Mouse (Mus musculus) spleen, adult 2 months (tissue): ENCODE measurements around the gene Gpr162.

Source experiments
- CTCF ChIP-seq: fragments of 200-500 bp; IDR thresholded peaks from 2 replicates; pipeline ENCODE4 v1.5.1; 2011; ENCODE audit warnings: mild to moderate bottlenecking, inconsistent platforms; ENCODE audit not compliant: insufficient read depth, insufficient read length, insufficient replicate concordance; ENCODE audit errors: extremely low read depth
- POLR2A ChIP-seq: fragments of 200-500 bp; IDR thresholded peaks from 2 replicates; pipeline ENCODE4 v1.6.1; 2011; ENCODE audit warnings: low read depth, low read length, inconsistent platforms

DNA sequence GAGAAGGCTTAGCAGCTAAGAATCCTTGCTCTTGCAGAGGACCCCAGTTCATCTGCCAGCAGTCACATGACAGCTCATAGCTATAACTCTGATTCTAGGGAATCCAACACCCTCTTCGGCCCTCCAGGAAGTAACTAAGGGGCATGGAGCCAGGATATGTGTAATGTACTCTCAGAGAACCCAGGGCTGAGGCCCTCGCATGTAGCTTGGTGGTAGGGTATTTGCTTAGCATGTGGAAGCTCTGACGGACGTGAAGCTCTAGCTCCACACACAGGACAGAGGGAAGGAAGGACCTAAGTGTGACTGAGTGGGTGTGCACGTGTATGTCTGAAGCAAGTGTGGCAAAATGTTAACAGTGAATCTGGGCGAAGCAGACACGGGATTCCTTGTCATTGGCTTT is 27.4 kb downstream of the Gpr162 start:
- no peak for TF ChIP-seq POLR2A
- no peak for TF ChIP-seq CTCF
